Mouse (Mus musculus) brain, embryonic 14.5 days (tissue): Measurements from ENCODE around the gene 6430571L13Rik. TPM values are rescaled to one million over a fixed set of nuclear protein-coding genes. Genes with fewer than 3 reads are reported as not detected.

ENCODE experiments used
- DNase-seq: peaks from one replicate; pipeline ENCODE4 v3.0.0-alpha.2; 2011; ENCODE audit warnings: low read depth
- CTCF ChIP-seq: fragments of 200-500 bp; IDR thresholded peaks from 2 replicates; pipeline ENCODE4 v1.5.1; 2012; ENCODE audit warnings: inconsistent platforms, mild to moderate bottlenecking, moderate library complexity, borderline replicate concordance; ENCODE audit not compliant: insufficient read depth, insufficient read length; ENCODE audit errors: extremely low read depth
- POLR2A ChIP-seq: fragments of 200-500 bp; IDR thresholded peaks from 2 replicates; pipeline ENCODE4 v1.6.1; 2012; ENCODE audit warnings: mild to moderate bottlenecking, inconsistent platforms, borderline replicate concordance; ENCODE audit not compliant: poor library complexity, insufficient read depth, insufficient read length, severe bottlenecking; ENCODE audit errors: extremely low read depth
- polyA plus RNA-seq: library from polyadenylated mRNA; depleted of rRNA; stranded (reverse); fragments of >200 nt; gene quantifications from 2 replicates; pipeline ENCODE4 v1.2.3, GENCODE M21; 2012

Gene 6430571L13Rik
- polyA plus RNA-seq, 1 experiment, result 8.6 TPM

DNA sequence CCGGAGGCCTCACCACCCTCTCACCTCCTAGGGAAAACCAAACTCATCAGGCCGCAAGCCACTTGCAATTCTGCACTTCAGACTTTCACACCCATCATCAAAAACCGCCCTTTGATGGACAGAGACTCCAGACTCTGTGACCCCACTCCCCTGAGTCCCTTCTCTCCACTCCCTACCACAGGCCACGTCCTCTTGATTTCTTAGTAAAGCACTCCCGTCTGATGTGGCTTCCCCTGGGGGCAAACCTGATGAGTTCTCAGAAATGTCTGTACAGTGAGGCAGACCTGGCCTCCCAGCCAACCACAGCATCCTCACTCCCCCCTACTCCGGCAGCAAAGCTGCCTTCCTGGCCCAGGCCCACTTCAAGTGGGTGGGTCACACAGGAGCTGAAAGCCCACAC is 6.0 kb upstream of the 6430571L13Rik start:
- no peak for DNase-seq
- TF ChIP-seq CTCF (no peak), POLR2A (no peak)

DNA sequence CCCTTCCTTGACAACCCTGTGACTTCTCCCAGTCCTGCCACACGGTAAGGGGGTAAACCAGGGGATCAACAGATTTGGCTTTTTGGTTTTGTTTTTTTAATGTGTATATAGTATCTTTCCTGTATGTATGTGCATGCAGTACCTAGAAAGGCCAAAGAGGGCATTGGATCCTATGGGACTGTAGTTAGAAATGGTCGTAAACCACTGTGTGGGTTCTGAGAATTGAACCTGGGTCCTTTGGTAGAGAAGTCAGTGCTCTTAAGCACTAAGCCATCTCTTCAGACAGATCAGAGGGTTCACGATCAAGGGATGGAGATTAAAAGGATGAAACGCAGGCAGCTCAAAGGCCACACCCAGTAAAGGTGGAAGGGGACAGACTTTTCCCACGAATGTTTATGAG is 5.4 kb upstream of the 6430571L13Rik start:
- TF ChIP-seq POLR2A (no peak), CTCF (no peak)
- no peak for DNase-seq

DNA sequence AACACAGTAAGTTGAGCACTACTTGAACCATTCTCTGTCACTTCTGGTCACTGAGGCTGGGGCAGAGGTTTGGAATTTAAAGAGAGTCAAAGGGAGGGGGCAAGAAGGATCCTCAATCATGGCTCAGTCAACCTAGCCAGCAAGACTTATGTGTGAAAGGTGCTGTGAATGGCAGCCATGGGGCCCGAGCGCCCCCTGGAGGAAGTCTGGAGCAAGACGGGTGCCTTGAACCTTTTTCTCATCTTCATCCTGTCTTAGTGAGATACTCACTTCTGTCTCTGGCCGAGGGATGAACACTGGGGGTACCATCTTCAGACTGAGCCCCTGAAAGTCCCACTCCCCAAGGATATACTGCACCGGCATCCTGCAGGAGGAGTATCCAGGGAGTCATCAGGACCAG is 4.5 kb upstream of the 6430571L13Rik start:
- peak; percentile 66 for DNase-seq
- peak; percentile 88 for TF ChIP-seq CTCF
- TF ChIP-seq POLR2A, result no peak

DNA sequence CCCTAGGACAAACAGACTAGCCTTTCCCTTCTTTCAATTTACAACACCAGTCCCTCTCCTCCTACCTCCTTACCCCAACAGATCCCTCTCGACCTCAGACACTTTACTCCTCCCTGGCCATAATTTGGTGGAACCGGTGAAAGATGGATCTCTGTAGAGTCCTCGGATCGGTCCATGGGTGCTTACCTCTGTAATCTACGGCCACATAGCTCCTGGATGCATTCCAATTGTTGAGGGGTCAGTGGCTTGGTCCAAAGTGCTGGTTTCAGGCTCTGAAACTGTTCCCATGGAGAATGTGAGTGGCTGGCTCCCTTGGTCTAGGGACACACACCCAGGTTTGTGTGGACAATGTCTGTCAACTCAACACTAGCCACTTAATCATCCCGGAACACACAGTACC is 4.0 kb upstream of the 6430571L13Rik start:
- no peak for TF ChIP-seq CTCF
- TF ChIP-seq POLR2A, result no peak

DNA sequence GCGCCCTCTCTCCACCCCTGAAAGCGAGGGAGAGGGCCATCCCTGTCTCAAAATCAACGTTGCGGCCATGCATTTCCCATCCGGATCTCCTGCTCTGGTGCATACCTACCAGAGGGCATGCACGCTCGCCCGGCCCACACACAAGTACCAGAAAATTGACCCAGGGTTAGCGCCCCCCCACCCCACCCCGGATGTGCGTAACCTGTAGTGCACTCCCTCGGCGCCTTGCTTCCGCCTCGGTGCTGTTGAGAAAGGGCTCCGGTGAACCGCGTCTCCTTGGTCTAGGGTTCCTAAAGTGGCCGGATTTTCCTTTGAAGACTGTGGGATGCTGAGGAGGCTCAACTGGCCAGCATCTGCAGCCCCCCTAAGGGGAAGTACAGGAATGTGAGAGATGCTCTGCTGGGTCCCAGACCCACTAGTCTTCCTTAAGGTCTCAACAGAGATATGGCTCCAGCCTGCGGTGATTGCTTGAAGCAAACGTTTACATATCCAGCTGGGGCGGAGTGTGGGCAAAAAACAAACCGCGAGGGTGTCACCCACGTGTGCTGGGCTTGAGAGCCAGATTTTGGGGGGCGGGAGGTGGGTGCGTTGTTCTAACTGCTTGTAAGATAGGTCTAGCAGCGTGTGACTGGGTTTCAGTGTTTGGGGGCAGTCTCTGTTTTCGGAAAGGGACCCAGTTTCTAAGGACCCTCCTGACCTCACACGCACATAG is 2.1 kb upstream of the 6430571L13Rik start, which contains the start of gene Hemk1:
Gene Hemk1 (minus strand): TSS at position 179 of the 712 bp plus-strand sequence.
- peak; percentile 94 for DNase-seq
- TF ChIP-seq POLR2A, result no peak
- no peak for TF ChIP-seq CTCF

More for the DNA sequence above, 4.0 kb upstream of the 6430571L13Rik start:
- no peak for DNase-seq

DNA sequence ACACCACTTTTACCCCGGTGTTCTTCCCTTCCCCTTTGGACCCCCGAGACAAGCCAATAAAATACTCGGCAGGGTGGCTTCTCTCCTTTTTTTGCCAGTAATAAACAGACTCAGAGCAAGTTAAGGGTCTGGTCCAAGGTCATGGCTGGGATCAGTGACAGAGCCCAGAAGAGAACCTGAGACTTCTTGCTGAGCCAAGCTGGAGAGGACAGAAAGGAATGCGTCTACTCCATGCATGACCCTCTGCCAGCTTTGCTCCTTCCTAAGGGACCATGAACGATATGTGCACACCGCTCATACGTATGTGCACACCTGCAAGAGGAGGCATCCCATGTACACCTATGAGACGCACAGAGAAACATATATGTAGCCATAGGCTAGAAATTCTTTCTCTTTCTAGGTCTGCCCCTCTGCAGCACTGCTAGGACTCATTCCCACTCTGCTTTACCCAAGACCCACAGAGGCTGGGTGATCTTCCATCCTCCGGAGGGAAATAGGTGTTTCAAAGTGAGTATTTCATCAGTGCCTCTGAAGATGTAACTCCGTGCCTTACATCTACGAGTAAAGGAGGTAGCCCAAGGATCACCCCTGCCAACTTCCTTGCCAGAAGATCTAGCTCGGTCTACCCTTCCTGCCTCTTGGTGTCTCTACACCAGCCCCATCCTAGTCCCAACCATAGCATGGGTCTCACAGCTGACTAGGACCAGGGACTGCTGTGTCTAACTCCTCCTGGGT is 676 bp downstream of the 6430571L13Rik start:
- TF ChIP-seq POLR2A, result no peak
- no peak for TF ChIP-seq CTCF
- peak; percentile 15 for DNase-seq

DNA sequence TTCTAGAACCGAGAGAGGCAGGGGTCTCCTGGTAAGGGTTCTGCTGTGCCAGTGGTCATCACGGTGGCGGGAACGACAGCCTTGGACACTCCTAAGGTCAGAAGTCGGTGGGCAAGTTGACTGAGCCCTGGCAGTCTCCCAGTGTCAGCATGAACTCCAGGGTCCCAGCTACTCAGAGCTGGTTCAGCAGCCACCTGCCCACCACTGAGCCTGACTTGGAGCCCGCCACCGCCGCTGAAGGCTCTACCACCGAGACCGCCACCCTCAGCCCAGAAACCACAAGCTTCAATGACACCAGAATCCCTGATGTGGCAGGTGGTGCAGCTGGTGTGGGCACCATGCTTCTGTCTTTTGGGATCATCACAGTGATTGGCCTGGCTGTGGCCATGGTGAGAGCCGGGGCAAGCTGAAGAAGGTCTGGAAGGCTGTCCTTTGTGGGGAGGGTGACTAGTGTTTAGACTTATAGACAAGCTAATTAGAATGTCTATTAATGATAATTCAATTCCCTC is 1.9 kb downstream of the 6430571L13Rik start:
- DNase-seq, result no peak
- TF ChIP-seq CTCF (no peak), POLR2A (no peak)

DNA sequence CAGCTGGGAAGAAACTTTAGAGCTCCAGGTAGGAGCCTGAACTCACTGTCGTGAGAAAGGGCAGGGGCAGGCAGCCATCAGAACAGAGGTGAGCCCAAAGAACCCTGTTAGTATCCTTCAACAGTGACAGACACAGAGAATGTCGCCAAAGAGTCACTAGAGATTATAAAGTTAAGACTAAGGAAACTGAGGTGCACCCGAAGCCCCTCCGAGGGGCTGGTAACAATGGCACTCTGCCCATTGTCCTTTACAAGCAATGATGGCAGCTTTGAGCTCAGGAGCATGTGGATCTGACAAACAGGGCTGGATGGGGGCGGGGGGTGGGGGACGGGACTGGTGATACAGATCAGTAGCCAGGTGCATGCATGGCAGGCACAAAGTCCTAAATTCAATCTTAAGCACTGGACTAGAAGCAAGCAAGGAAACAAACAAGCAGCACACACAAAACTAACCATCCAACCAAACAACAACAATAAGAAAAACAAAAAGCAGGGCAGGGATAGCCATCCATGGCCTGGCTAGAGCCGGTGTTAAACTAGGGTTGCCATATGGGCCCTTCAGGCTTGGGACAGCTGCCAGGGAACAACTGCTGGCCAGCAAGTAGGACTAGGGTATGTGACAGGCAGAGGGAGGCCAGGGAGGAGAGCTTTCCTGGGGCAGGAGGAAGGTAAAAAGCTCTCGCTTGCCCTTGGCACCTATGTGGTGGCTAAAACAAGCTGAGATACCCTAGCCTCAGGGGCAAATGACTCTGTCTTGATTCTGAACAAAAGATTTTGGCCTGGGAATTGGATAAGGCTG is 2.9 kb downstream of the 6430571L13Rik start:
- TF ChIP-seq CTCF (no peak), POLR2A (no peak)
- DNase-seq, result peak; percentile 25

DNA sequence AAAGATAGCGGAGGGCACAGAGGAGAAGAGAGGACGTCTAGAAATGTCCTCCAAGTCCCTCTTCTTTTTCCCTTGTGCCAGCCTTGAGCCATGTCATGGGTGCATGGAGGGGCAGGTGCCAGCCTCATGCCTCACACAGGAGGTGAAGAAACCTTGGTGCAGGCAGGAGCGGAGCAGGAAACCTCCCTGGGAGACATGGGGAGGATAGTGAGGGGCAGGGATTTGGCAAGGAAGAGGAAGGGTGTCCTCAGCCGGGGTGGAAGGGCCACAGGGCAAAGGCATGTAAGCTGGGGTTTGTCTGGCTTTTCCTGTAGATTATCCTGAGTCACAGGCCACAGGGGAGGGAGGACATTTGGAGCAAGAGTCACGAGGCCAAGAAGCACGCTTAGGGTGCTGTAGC is 3.6 kb downstream of the 6430571L13Rik start:
- DNase-seq, result no peak
- TF ChIP-seq CTCF (no peak), POLR2A (no peak)

DNA sequence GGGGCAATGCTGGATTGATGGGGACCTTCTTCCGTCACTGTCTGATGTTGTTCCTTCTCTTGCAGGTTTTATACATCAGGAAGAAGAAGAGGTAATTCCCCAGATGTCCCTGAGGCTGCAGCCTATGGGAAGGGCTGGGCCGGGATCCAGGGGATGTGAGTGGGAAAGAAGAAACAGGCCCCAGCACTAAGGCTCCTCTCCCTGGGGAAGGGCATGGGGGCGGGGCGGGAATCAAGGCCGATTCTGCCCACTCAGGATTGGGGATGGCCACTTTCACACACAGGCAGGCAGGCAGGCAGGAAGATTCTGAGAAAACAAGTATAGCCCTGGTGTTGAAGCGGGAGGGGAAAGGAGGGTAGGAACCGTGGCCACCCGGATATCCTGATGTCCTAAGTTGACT is 5.7 kb downstream of the 6430571L13Rik start:
- no peak for DNase-seq
- TF ChIP-seq CTCF (no peak), POLR2A (no peak)
